Mouse (Mus musculus): ENCODE results near the gene Aspdh.

DNA sequence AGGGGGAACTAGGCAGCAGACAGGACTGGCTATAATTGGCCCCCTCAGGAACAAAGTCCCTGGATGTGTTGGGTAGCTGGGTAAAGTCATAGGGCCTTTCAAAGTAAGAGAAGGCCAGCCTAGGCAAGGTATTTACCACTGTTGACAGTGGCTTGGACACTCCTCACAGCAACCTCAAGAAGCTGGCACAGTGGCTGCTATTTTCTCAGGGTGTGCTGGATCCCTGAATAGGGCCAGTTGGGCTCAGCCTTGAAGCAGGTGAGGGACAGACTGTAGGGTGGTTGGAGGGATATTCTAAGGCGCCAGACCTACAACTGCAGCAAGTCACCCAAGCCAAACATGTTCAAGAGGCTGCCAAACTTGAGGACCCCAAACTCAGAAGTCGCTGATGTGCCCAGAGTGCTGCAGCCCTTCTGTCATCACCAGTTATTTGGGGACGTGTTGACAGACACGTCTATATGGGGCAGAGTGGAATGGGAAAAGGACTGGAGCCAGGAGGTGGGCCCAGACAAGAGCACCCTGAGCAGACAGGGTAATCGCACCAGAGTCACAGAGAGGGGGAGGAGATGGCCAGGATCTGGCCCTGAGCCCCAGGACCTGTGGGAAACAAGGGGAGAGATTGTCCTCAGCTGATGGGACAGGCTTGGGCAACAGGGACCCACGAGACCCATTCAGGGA, 6.8 kb downstream of the Aspdh start:
- TF ChIP-seq CTCF (IDR thresholded peaks at IDR 0.05; ENCODE audit: control insufficient read depth, insufficient read depth, insufficient replicate concordance, low read depth, low read length) (no peak), POLR2A (IDR thresholded peaks at IDR 0.05; ENCODE audit: control insufficient read depth, low read depth, low read length) (0 out of 2 replicates have a peak, but pooled peaks have one; percentile 10)

All from testis, adult 2 months (tissue).